Mouse (Mus musculus): ENCODE data around the gene Sema7a.

DNA sequence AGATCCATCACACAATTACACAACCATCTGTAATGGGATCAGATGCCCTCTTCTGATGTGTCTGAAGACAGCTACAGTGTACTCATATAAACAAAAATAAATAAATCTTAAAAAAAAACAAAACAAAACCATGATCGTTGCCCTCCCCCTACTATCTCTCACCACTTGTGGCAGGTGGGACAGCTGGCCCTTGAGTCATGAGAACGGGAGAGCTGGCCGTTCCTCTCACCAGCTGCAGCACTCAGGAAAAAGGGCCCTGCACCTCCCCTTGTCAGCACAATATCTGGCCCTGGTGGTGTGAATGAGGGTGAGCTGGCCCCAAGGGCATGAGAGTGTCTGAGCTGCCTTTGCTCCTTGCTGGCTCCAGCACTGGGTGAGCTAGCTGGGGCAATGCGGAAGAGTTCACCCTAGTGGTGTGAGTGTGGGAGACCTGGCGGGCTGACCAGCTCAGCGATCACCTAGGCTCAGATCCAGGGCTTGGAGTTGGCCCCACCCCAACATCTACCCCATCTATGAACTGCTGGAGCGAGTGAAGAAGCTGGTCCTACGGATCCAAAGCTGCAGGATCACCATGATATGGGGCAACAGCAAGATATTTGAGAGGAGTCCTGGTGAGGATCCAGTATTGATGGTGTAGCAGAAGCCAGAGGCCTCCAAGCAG lies 36.2 kb upstream of the Sema7a start:
- TF ChIP-seq CTCF (IDR thresholded peaks at IDR 0.05; ENCODE audit: low read depth, low read length): no peak
- TF ChIP-seq POLR2A (IDR thresholded peaks at IDR 0.05; ENCODE audit: borderline replicate concordance, low read depth, low read length): no peak

Data from bone marrow macrophage, adult 2 months (primary cell).